Mouse (Mus musculus): Measurements from ENCODE around the gene Nhlrc1.

Gene Nhlrc1

GRCm38 (mm10) chr13:47017259-47017658 is 2.6 kb upstream of the Nhlrc1 start:
- in situ Hi-C loops (cut with MboI, MseI): loop anchor here in 1 of 2 experiments (25.0 kb wide), 2 partner anchors 180 to 1805 kb away; no protein-coding TSS in a partner anchor

GRCm38 (mm10) chr13:47015195-47015501 is 498 bp upstream of the Nhlrc1 start:
- in situ Hi-C loops (cut with MboI, MseI): loop anchor here in 1 of 2 experiments (25.0 kb wide), 2 partner anchors 178 to 1803 kb away; no protein-coding TSS in a partner anchor

DNA sequence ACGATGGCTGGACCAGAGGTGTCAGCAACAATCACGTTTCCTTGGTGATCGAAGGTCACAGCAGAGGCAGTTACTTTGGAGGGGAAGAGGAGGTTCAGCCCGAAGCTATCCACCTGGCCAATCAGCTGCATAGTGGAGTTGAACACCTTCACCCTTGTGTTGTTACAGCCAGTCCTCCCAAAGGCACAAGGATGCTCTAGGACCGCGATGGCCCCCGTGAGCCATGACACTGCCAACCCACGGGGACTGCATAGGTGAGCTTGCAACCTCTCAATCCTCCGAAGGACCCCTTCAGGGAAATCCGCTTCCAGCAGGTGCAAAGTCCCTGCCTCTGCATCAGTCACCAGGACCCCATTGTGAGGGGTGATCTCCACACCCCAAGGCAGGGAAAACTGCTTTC is 910 bp downstream of the Nhlrc1 start:
- in situ Hi-C loops (cut with MboI, MseI): loop anchor here (5.0 to 25.0 kb wide), 3 partner anchors 176 to 1801 kb away; no protein-coding TSS in a partner anchor

GRCm38 (mm10) chr13:47001590-47001989 is 13.1 kb downstream of the Nhlrc1 start:
- in situ Hi-C loops (cut with MboI, MseI): loop anchor here in 1 of 2 experiments (25.0 kb wide), 2 partner anchors 164 to 1789 kb away; no protein-coding TSS in a partner anchor

GRCm38 (mm10) chr13:46999498-46999897 is 15.2 kb downstream of the Nhlrc1 start:
- in situ Hi-C loops (cut with MboI, MseI): no loop called here

DNA sequence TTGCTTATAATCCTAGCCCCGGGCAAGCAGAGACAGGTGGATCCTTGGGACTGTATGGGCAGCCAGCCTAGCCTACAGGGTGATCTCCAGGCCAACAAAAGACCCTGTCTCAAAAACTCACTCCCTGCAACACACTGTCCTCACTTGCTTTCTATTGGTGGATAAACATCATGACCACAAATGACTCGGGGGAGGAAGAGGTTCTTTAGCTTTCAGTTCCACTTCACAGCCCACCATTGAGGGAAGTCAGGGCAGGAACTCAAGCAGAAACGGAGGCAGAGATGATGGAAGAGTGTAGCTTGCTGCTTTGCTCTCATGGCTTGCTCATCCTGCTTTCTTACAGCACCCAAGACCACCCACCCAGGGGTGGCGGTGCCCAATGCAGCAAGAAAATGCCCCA is 17.3 kb downstream of the Nhlrc1 start:
- in situ Hi-C loops (cut with MboI, MseI): no loop called here

DNA sequence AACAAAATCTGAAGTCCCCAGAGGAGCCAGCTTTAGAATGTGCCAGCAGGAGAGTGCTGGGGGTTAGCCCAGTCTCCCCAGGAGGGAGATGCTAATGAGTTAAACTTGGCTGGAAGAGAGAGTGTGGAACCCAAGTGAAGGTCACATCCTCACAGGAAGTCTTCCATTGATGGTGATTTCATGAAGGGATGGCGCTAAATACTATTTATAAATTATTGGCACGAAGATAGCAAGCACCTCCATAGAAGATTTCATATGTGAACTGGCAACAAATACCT is 21.4 kb downstream of the Nhlrc1 start:
- in situ Hi-C loops (cut with MboI, MseI): no loop called here

DNA sequence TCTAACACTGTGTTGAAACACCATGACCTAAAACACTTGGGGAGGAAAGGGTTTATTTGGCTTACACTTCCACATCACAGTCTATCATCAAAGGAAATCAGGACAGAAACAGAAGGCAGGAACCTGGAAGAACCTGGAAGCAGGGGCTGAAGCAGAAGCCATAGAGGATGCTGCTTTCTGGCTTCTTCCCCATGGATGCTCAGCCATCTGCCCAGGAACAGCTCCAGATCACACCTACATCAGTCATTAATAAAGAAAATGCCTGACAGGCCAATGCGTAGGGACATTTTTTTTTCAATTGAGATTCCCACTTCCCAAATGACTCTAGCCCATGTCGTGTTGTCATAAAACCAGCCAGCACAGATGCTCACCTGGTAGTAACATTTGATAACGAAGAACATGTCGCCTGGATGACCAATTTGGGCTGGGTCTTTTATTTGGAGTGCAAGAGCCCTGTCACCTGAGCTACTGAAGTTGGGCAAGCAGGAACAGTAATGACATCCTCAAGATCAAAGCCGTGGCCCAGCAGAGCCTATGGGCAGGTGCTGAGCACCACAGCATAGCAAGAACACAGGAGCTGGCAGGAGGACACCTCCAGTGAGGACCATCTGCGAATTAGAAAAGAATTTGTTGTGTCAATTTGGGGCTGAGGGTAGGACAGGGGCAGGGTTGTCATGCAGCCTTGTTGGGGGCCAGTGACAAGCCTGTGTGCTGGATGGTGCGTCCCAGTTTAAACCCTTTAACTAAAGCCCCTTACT is 22.0 kb downstream of the Nhlrc1 start:
- in situ Hi-C loops (cut with MboI, MseI): no loop called here

DNA sequence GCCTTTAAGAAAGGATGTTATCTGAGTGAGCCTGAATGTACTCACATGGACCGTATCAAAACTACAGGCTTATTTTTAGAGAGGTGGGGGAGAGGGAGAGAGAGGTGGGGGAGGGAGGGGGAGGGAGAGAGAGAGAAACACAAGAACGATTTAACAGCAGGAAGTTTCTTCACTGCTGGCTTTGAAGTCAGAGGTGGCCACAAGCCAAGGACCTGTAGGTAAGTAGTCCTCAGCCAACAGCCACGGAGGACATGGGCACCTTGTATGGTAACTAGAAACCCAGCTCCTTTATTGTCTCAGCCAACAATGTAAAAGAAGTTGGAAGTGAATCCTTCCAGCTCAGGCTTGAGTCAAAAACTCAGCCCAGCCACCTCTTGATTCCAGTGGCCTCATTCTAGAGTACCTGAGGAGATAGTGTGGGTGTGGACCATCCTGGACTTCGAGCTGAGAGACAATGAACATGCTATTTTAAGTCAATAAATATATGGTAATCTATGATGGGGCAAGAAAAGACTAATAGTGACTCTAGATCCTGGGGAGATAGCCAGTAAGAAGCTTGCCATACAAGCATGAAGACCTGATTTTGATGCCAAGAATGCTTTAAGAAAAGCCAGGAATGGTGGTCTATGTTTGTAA is 24.2 kb downstream of the Nhlrc1 start:
- in situ Hi-C loops (cut with MboI, MseI): no loop called here

- in situ Hi-C loops (cut with MboI, MseI): no loop called here
Observed at GRCm38 (mm10) chr13:46987941-46988340, 26.7 kb downstream of the Nhlrc1 start.

- in situ Hi-C loops (cut with MboI, MseI): no loop called here
Observed at GRCm38 (mm10) chr13:46986208-46986607, 28.4 kb downstream of the Nhlrc1 start.

DNA sequence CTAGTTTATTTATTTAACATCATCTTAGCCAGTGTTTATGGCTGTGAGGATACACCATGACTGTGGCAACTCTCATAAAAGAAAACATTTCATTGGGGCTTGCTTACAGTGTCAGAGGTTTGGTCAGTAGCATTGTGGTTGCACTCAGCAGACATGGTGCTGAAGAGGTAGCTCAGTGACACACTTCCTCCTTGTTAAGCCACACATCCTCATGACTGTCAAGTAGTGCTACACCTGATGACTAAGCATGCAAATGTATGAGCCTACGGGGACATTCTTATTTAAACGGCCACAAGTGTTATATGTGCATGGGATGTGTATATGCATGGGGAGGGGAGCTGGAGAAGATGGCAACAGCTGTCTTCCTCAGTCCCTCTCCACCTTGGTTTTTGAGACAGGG is 30.8 kb downstream of the Nhlrc1 start:
- in situ Hi-C loops (cut with MboI, MseI): no loop called here

- in situ Hi-C loops (cut with MboI, MseI): loop anchor here in 1 of 2 experiments (10.0 kb wide), 1 partner anchor 1955 kb away; no protein-coding TSS in a partner anchor
Observed at GRCm38 (mm10) chr13:46979836-46980490, 34.7 kb downstream of the Nhlrc1 start.

DNA sequence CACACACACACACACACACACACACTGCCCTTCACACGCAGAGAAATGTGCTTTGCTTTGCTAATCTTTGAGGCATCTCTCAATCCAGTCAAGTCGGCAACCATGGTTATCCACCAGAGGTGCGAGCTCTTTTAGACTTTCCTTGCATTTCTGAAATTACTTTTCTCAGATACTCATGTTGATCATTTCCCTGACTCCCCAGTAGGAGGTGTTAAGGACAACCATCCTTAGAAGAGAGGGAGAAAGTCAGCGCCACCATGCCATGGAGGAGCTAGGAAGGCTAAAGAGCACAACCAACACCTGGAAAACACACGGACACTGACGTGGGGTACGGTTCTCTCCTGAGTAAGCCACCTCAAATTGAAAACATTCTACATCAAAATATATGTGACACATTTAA is 38.1 kb downstream of the Nhlrc1 start:
- in situ Hi-C loops (cut with MboI, MseI): loop anchor here in 1 of 2 experiments (10.0 kb wide), 1 partner anchor 1952 kb away; no protein-coding TSS in a partner anchor

DNA sequence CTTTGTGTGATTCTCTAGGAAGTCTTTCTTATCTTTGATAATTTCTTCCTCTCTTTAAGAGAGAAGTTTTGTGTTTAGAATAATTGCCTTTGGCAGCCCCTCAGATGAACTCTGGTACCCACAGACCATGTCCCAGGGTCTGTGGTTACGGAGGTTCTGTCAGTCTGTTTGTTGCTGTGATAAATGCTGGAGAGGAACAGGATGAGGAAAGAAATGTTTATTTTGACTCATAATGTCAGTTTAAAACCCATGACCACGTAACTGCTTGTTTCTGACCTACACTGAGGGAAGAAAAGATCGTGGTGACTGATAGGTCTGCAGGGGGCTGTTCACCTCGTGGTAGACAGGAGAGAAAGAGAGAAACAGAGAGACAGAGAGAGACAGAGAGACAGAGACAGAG is 38.7 kb downstream of the Nhlrc1 start:
- in situ Hi-C loops (cut with MboI, MseI): loop anchor here in 1 of 2 experiments (10.0 kb wide), 1 partner anchor 1951 kb away; no protein-coding TSS in a partner anchor

- in situ Hi-C loops (cut with MboI, MseI): loop anchor here in 1 of 2 experiments (10.0 kb wide), 1 partner anchor 1950 kb away; no protein-coding TSS in a partner anchor
Observed at GRCm38 (mm10) chr13:46975031-46975551, 39.6 kb downstream of the Nhlrc1 start.

DNA sequence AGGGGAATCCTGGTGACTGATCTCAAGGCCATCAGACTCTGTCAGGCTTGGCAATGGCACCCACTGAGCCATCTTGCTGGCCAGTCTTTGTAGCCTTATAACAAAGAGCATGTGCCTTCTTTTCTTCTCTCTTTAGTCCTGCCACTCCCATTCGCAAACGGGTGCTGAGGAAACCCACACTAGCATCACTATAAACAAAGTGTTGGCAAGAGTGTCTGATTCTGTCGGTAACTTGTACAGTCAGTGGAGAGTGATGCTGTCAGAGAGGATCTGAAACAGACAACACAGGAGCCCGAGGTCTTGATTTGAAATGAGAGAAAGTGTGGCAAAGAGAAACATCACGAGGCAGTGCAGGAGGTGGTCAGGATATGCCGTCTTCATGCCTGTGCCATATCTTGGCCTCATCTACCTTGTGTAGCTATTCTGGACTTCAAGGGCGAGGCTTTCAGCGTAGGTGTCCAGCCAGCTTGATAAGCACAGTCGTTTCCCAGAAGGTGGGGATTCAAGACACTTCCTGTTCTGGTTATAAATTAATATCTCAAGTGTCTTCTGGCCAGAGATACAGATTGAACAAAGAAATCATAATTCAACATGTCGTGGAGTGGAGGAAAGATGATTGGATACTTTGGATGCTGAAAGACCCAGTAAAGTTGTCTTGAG is 44.2 kb downstream of the Nhlrc1 start:
- in situ Hi-C loops (cut with MboI, MseI): loop anchor here in 1 of 2 experiments (10.0 kb wide), 1 partner anchor 1946 kb away; no protein-coding TSS in a partner anchor

GRCm38 (mm10) chr13:46968626-46969025 is 46.0 kb downstream of the Nhlrc1 start:
- in situ Hi-C loops (cut with MboI, MseI): no loop called here

GRCm38 (mm10) chr13:46967308-46967707 is 47.3 kb downstream of the Nhlrc1 start:
- in situ Hi-C loops (cut with MboI, MseI): no loop called here

All from T-helper 17 cell (primary cell).